Mouse (Mus musculus) CD8-positive naive resting alpha-beta T cell, adult 57 days (primary cell): ENCODE measurements around the gene Tbx20. TPM values are rescaled to one million over a fixed set of nuclear protein-coding genes. Genes with fewer than 3 reads are reported as not detected.

Source experiments
- total RNA-seq: library from RNA; stranded (reverse); gene quantifications from one replicate; pipeline ENCODE4 v1.2.4, GENCODE M21; 2023

The Tbx20 gene
- total RNA-seq = not detected

GRCm38 (mm10) chr9:24774160-24774969, at the start of gene Tbx20:
Tbx20 (minus strand) TSS chr9:24774303.

GRCm38 (mm10) chr9:24695700-24696404, 78.3 kb downstream of the Tbx20 start, which contains the start of gene Dpy19l2:
Dpy19l2 (minus strand) TSS chr9:24696293.

Other genes starting within 250 kb of the Tbx20 start
- not detected for gene Cypt4, start 149.1 kb downstream of the Tbx20 start, total RNA-seq
- gene Dpy19l2, start 78.0 kb downstream of the Tbx20 start, total RNA-seq = not detected